Mouse (Mus musculus): Measurements from ENCODE around the gene Gm17606.

GRCm38 (mm10) chr14:54592319-54592934 lies 48.3 kb upstream of the Gm17606 start:
- TF ChIP-seq NANOG (IDR thresholded peaks at IDR 0.05; ENCODE audit: borderline replicate concordance, low read length) (no peak), CTCF (conservative IDR thresholded peaks at IDR 0.05; ENCODE audit: low read length) (no peak), POU5F1 (IDR thresholded peaks at IDR 0.05; ENCODE audit: borderline replicate concordance, low read length) (no peak)

Data from E14TG2a.4 (cell line).